Mouse (Mus musculus) embryonic facial prominence, embryonic 13.5 days (tissue): Measurements from ENCODE around the gene Pth2. TPM values are rescaled to one million over a fixed set of nuclear protein-coding genes. Genes with fewer than 3 reads are reported as not detected.

ENCODE experiments used
- ATAC-seq: fragments of 200-750 bp; cut with Nextera tagmentation; 2 replicates; pipeline ENCODE4 v1.8.0; 2017; ENCODE audit warnings: low read depth; ENCODE audit not compliant: insufficient number of reproducible peaks, insufficient read depth, low FRiP score, low TSS enrichment
- H3K27ac ChIP-seq: fragments of 300-500 bp; sonication (generic); 2 replicates; pipeline ENCODE4 v1.5.1; 2015; ENCODE audit warnings: moderate library complexity, mild to moderate bottlenecking, inconsistent platforms
- H3K27me3 ChIP-seq: fragments of 300-500 bp; sonication (generic); 2 replicates; pipeline ENCODE4 v1.6.1; 2015; ENCODE audit warnings: mild to moderate bottlenecking, inconsistent platforms
- H3K36me3 ChIP-seq: fragments of 300-500 bp; sonication (generic); 2 replicates; pipeline ENCODE4 v1.6.1; 2015; ENCODE audit warnings: mild to moderate bottlenecking, inconsistent platforms
- H3K4me1 ChIP-seq: fragments of 300-500 bp; sonication (generic); 2 replicates; pipeline ENCODE4 v1.6.1; 2015; ENCODE audit warnings: inconsistent platforms
- H3K4me2 ChIP-seq: fragments of 300-500 bp; sonication (generic); 2 replicates; pipeline ENCODE4 v1.6.1; 2015; ENCODE audit warnings: moderate library complexity, mild to moderate bottlenecking, inconsistent platforms
- H3K4me3 ChIP-seq: fragments of 300-500 bp; sonication (generic); 2 replicates; pipeline ENCODE4 v1.5.1; 2015; ENCODE audit warnings: mild to moderate bottlenecking, inconsistent platforms
- H3K9ac ChIP-seq: fragments of 300-500 bp; sonication (generic); 2 replicates; pipeline ENCODE4 v1.6.1; 2015; ENCODE audit warnings: mild to moderate bottlenecking, inconsistent platforms
- H3K9me3 ChIP-seq: fragments of 300-500 bp; sonication (generic); 2 replicates; pipeline ENCODE4 v1.6.1; 2016; ENCODE audit warnings: inconsistent platforms
- WGBS: fragments of 180-500 bp; shearing (Covaris S2); methylation state at CpG from one replicate; pipeline ENCODE4 v1.1.7; 2015; ENCODE audit warnings: mixed read lengths; 5-methylcytosine and 5-hydroxymethylcytosine counted together
- polyA plus RNA-seq: library from polyadenylated mRNA; unstranded; fragments of >200 nt; fragmentation: Nextera tagmentation; extraction: Ambion mirVana; gene quantifications from 2 replicates; pipeline ENCODE4 v1.2.1, GENCODE M21; 2015

Pth2 gene
- polyA plus RNA-seq, 1 experiment from 2014 or later, result not detected

DNA sequence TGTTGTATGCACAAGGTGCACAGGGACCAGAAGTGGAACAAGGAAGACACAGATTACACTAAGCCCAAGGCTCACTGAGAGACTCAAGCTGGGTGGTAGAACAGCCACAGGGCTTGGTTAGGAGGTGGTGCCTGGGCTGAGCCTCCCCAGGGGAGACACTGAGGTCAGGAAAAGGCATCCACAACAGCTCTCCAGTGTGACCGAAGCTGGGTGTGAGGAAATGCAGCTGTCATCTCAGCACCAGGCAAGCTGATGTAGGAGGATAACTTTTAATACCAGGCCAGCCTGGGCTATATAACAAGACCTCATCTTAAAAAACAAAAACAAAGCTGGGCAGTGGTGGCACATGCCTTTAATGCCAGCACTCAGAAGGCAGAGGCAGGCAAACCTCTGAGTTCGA lies 10.4 kb downstream of the Pth2 start:
- Histone ChIP-seq H3K4me2 (no peak overlapping the region), H3K9ac (no peak overlapping the region), H3K9me3 (no peaks in the 10 kb centered on the region), H3K4me3 (no peak overlapping the region), H3K27me3 (peaks cover 45% of the 10 kb centered on the region), H3K27ac (no peak overlapping the region), H3K36me3 (no peaks in the 10 kb centered on the region), H3K4me1 (peaks cover 9% of the 10 kb centered on the region; the same call in 1 of the 2 replicates)
- no peak for ATAC-seq
- WGBS, result 65% methylated on average over 2 of the region's 2 CpGs

DNA sequence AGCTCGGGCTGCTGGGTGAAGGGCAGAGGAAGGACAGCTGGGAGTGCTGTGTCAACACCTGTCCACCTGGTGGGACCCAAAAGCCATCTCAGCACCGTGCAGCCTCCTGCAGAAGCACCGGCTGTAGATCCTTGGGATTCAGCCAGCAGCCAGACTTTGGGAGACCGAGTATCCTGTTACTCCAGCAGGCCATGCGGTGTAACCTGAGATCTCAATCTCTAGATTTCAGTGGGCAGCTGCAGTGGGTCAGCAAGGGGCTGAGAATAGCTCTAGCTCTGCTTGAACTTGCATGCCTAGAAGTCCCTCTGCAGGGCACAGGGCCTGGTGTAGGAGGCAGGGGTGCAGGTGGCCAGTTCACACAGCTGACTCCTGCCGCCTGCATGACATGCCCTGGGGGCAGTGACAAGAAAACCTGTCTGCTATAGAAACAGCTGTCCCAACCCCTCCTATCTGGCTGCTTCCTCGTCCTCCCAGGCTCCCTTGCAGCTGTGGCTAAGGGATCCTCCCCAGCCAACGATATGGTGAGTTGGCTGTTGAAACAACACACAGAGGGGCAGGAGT lies 11.1 kb downstream of the Pth2 start:
- Histone ChIP-seq H3K9ac (peak overlapping the region; percentile 57), H3K4me1 (peaks cover 9% of the 10 kb centered on the region; the same call in 1 of the 2 replicates), H3K9me3 (no peaks in the 10 kb centered on the region), H3K36me3 (no peaks in the 10 kb centered on the region), H3K4me2 (no peak overlapping the region), H3K27me3 (peaks cover 38% of the 10 kb centered on the region), H3K27ac (peak overlapping the region; percentile 53; the same call in 1 of the 2 replicates), H3K4me3 (no peak overlapping the region)
- WGBS, result 5% methylated on average over 8 of the region's 8 CpGs
- peak; percentile 20; the same call in 1 of the 2 replicates for ATAC-seq

DNA sequence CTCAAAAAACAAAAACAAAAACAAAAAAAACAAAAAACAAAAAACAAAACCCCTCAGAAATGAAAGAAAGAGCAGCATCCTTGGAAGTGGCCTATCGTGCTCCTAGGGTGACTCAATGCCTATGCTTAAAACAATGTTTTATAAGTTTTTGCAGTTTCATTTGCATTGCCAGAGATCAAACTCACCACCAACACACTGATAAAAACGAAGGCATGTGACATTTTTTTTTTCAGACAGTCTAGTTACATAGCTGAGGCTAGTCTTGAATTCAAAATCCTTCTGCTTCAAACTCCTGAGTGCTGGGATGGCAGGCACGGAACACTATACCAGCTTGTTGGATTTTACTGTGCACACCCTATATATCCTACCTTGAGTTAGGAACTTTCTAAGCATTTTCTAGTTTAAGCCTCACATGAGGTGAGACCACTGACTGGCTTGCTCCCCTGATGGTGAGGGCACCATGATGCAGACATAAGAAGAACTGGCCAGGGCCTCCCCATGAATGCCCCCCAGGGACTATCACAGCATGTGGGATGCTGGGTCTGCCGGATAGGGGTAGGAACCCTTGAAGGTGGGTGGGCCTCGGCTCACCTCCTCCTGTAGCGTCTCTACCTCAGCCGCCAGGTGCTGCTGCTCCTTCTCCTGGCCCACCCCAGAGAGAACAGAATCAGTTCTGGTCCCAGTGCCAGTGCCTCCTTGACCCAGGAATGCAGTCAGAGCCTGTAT lies 12.0 kb downstream of the Pth2 start:
- Histone ChIP-seq H3K27ac (no peak overlapping the region), H3K36me3 (no peaks in the 10 kb centered on the region), H3K9ac (no peak overlapping the region), H3K4me1 (peaks cover 9% of the 10 kb centered on the region; the same call in 1 of the 2 replicates), H3K4me2 (no peak overlapping the region), H3K9me3 (no peaks in the 10 kb centered on the region), H3K27me3 (peaks cover 40% of the 10 kb centered on the region), H3K4me3 (no peak overlapping the region)
- 78% methylated on average over 7 of the region's 7 CpGs for WGBS
- ATAC-seq, result no peak

DNA sequence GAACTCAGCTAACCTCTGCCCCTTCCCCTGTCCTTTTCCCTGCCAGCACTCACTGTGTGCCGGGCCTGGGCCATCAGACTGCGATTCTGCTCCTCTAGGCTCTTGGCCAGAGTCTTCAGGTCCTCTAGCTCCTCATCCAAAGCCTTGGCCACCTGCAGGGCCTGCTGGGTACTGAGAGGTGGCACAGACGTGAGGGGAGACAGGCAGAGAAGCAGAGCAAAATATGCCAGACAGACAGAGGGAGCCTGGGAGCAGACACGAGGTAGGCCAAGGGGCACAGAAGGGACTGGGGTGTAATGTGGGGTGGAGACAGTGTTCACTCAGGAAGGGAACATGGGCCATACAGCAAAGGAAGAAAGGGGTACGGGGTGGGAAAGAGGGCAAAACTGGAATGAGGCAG lies 12.6 kb downstream of the Pth2 start:
- no peak for ATAC-seq
- Histone ChIP-seq H3K36me3 (no peaks in the 10 kb centered on the region), H3K4me3 (no peak overlapping the region), H3K9me3 (no peaks in the 10 kb centered on the region), H3K4me2 (no peak overlapping the region), H3K27me3 (peaks cover 34% of the 10 kb centered on the region), H3K27ac (no peak overlapping the region), H3K4me1 (peaks cover 9% of the 10 kb centered on the region; the same call in 1 of the 2 replicates), H3K9ac (no peak overlapping the region)
- WGBS, result 57% methylated on average over 5 of the region's 5 CpGs

DNA sequence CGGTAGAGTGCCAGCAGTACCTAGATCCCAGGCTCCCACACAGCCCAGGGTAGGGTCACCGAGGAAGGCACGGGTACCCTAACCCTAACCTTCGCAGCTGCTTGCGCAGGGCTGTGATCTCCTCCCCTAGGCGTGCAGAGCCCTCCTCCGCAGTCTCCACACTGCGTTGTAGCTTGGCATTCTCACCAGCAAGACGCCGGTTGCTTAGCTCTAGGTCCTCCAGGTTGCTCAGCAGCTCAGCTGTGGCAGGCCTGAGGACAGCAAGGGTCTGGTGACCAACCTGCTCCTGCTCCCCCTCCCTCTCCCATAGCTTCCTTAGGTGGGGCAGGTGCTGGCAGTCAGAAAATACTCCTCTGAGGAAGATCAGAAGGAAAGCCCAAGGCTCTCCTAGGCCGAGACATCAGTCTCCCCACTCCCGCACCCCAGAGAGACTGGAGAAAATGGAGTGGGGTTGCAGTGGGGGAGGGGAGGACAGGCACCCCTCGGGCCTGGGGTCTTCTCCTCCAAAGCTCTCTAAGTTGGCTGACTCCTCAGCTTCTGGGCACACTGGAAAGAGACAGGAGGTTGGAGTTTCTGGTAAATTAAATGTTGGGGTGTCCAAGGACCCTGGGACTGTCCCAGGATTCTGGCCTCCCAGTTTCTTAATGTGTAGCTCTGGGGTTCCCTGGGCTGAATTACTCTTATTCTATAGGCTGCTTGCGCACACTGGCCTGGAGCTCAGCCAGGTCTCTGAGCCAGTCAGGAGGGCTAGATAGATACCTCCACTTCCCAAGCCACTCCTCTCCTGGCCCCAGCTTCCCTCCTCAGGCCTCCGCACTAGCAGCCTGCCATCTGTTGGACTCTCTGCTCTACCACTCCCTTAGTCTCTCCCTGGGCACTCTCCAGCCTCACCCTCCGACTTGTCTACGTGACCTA lies 13.3 kb downstream of the Pth2 start:
- peaks cover 32% of the 10 kb centered on the region for H3K27me3 ChIP-seq
- no peak overlapping the region for H3K4me2 ChIP-seq
- WGBS, result 69% methylated on average over 17 of the region's 17 CpGs
- no peak overlapping the region for H3K27ac ChIP-seq
- no peaks in the 10 kb centered on the region for H3K36me3 ChIP-seq
- no peak overlapping the region for H3K9ac ChIP-seq
- no peak for ATAC-seq
- no peak overlapping the region for H3K4me3 ChIP-seq
- no peaks in the 10 kb centered on the region for H3K9me3 ChIP-seq
- H3K4me1 ChIP-seq, result peaks cover 9% of the 10 kb centered on the region; the same call in 1 of the 2 replicates

DNA sequence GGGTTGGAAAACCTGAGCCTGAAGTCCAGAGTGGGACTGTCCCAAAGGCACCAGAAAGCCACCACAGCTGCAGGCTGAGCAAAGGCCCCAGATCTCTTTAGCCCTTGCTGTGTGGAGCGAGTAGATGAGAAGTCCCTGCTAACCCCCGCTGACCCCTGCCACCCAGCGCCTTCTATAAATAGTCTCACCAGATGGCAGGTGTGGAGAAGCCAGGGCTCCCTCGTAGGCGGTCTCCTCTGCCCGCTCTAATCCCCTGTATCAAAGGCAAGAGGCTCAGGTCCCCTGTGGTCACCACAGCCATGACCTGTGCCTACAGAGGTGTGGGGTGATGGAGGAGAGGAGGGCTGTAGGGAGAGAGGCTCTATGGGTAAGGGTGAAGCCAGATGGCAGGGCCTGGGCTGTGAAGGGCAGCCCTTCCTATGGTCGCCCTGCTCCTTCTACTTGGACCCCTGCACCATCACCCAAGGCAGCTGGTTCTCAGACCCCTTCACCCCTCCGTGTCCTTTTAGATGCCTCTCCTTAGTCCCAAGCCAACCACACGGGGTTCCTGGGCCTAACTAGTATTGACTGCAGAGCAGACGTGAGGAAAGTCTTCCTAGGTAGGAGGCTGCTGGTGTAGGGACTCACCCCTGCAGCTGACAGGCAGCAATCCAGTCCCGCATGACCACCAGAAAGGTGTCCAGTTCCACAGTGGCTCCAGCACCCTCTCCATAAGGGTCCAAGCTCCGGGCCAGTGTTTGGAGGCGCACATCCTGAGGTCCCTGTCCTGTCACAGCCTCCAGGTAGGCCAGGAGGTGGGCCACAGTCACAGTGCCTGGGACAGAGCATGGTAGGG lies 14.8 kb downstream of the Pth2 start:
- no peak for ATAC-seq
- H3K4me1 ChIP-seq, result peaks cover 9% of the 10 kb centered on the region; the same call in 1 of the 2 replicates
- no peaks in the 10 kb centered on the region for H3K9me3 ChIP-seq
- WGBS, result 62% methylated on average over 13 of the region's 13 CpGs
- H3K9ac ChIP-seq, result no peak overlapping the region
- H3K36me3 ChIP-seq, result no peaks in the 10 kb centered on the region
- H3K27me3 ChIP-seq, result peaks cover 26% of the 10 kb centered on the region
- H3K4me2 ChIP-seq, result no peak overlapping the region
- no peak overlapping the region for H3K4me3 ChIP-seq
- H3K27ac ChIP-seq, result no peak overlapping the region

DNA sequence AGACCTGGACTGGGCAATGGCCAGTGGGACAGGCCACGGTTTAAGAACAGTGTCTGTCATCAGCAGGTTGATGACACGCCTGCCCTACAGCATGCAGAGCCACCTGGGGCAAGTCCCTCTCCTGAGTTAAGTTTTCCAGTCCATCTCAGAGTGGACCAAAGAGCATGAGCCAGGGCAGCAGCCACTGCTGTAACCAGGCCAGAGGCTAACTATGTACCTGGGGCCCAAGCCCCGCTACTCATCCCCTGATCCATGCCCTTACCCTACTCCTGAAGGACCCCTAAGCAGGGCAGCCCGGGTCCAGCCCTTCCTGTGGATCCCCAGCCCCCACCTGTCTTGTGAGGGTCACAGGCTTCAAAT lies 15.4 kb downstream of the Pth2 start:
- no peak for ATAC-seq
- H3K4me1 ChIP-seq, result peaks cover 9% of the 10 kb centered on the region; the same call in 1 of the 2 replicates
- H3K9ac ChIP-seq, result no peak overlapping the region
- H3K27me3 ChIP-seq, result peaks cover 22% of the 10 kb centered on the region
- H3K36me3 ChIP-seq, result no peaks in the 10 kb centered on the region
- H3K4me2 ChIP-seq, result no peak overlapping the region
- H3K4me3 ChIP-seq, result no peak overlapping the region
- H3K27ac ChIP-seq, result no peak overlapping the region
- no peaks in the 10 kb centered on the region for H3K9me3 ChIP-seq
- WGBS, result 86% methylated on average over 4 of the region's 4 CpGs

DNA sequence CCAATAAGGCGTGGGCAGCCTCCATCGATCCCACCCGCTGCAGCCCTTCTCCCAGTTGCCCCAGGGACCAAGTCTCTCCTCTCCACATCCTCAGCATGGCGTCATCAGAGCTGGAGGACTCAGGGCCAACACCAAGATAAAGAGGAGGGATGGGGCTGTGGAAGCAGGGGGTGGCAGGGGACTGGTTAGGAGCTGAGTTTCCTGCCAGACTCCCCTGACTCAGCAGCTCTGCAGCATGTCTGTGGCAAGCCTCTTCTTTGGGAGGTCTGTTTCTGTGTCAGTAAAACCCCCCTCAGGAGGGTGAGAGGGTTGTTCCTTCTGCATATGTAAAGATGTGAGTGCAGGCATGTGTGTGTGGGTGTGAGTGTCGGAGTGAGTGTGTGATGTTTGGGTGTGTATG lies 16.2 kb downstream of the Pth2 start:
- peaks cover 14% of the 10 kb centered on the region for H3K27me3 ChIP-seq
- no peak for ATAC-seq
- H3K4me3 ChIP-seq, result no peak overlapping the region
- H3K36me3 ChIP-seq, result no peaks in the 10 kb centered on the region
- H3K9ac ChIP-seq, result no peak overlapping the region
- peaks cover 2% of the 10 kb centered on the region; the same call in 1 of the 2 replicates for H3K4me1 ChIP-seq
- H3K4me2 ChIP-seq, result no peak overlapping the region
- no peaks in the 10 kb centered on the region for H3K9me3 ChIP-seq
- no peak overlapping the region for H3K27ac ChIP-seq
- WGBS, result 59% methylated on average over 5 of the region's 5 CpGs

DNA sequence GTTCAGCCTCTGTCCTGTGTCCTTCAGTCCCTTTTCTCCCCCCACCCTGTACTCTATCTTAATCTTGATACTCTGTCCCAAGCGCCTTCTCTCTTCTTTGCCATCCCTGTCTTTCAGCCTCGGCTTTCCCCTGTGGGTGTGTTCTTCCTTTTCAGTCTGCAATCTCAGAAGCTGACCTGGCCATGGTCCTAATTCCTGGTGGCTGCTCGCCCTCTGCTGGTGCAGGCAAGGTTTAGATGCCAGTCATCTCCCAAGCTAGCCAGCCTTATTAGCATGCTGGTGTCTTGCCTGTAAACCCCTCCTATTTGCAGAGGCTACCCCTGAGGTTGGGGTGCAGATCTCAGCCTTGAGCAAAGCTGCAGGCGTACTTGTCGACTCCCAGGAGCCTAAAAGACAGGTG lies 17.6 kb downstream of the Pth2 start:
- peaks cover 14% of the 10 kb centered on the region for H3K27me3 ChIP-seq
- H3K36me3 ChIP-seq, result no peaks in the 10 kb centered on the region
- no peak overlapping the region for H3K4me2 ChIP-seq
- 12% methylated on average over 5 of the region's 5 CpGs for WGBS
- no peak overlapping the region for H3K27ac ChIP-seq
- no peaks in the 10 kb centered on the region for H3K9me3 ChIP-seq
- H3K4me3 ChIP-seq, result no peak overlapping the region
- H3K9ac ChIP-seq, result no peak overlapping the region
- ATAC-seq, result no peak
- H3K4me1 ChIP-seq, result no peaks in the 10 kb centered on the region

DNA sequence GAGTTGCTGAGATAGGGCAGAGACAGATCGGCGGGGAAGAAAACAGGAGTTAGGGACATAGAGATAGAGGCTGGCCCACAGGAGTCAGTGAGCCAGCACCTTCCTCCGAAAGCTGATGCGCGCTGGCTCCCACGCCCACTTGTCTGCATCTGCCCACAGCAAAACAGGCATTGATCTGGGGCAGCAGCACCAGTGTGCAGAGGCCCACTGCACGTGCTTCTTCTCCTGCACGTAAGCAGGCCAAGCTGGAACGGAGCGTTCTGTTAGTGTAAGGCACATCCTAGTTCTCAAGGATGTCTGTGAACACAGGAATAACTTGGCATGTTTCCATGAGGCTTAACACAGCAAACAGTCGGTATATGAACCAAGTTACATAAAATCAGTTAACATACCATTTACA lies 18.2 kb downstream of the Pth2 start:
- Histone ChIP-seq H3K27me3 (peaks cover 14% of the 10 kb centered on the region), H3K27ac (no peak overlapping the region)
- 81% methylated on average over 11 of the region's 11 CpGs for WGBS

DNA sequence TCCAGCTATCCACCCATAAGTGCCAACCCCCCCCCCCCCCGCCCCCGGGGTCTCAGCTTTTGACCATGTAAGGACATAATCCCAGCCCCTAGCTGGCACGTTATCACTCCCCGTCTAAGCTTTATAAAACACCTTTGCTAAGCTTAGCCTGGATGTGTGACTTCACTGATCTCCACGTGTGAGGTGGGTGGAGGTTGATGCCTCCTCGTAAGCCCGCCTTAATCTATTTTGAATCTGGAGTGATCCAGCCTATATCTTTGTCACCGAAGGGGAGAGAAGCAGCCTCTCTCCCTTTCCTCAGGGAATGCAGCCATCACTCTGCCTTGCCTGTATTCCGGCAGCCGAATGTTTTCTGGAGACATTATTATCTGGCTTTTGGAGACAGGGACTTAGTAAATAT lies 21.9 kb downstream of the Pth2 start:
- H3K9me3 ChIP-seq, result no peaks in the 10 kb centered on the region
- no peak overlapping the region for H3K9ac ChIP-seq
- no peak overlapping the region for H3K27ac ChIP-seq
- H3K4me3 ChIP-seq, result no peak overlapping the region
- H3K4me1 ChIP-seq, result no peaks in the 10 kb centered on the region
- no peaks in the 10 kb centered on the region for H3K36me3 ChIP-seq
- H3K27me3 ChIP-seq, result peaks cover 11% of the 10 kb centered on the region
- no peak overlapping the region for H3K4me2 ChIP-seq
- WGBS, result 59% methylated on average over 10 of the region's 10 CpGs
- no peak for ATAC-seq

More for the DNA sequence above, 18.2 kb downstream of the Pth2 start:
- H3K36me3 ChIP-seq, result no peaks in the 10 kb centered on the region
- H3K9me3 ChIP-seq, result no peaks in the 10 kb centered on the region
- H3K4me3 ChIP-seq, result no peak overlapping the region
- no peaks in the 10 kb centered on the region for H3K4me1 ChIP-seq
- H3K4me2 ChIP-seq, result no peak overlapping the region
- no peak for ATAC-seq
- no peak overlapping the region for H3K9ac ChIP-seq
